In genomic region chr4:74076727-74077126, GRCm38 (mm10) we compare ENCODE assay signal across 23 mouse cellular contexts.
DNase-seq lines count a peak whose midpoint lies in the region; ATAC-seq and TF ChIP-seq lines count a peak whose summit lies in the region.
"Had no signal": no experiment of that assay in that cellular context is flagged by ENCODE, and none has a peak within 500 bp of the region (broad histone marks: within the 10 kb centered on the region; RNA-seq: fewer than 3 reads in every experiment).

No protein-coding gene starts in this region.

- no peak overlapping the region for H3K27ac ChIP-seq in hindbrain, embryonic 16.5 days (ENCODE audit: low read depth, low read length)
- H3K27ac ChIP-seq in heart, embryonic 10.5 days, result no peak overlapping the region
- H3K27ac ChIP-seq: gastrocnemius, adult 2 months; heart, embryonic 13.5 days; liver, embryonic 12.5 days; macrophage; midbrain, embryonic 10.5 days; neural tube, embryonic 15.5 days; stomach, postnatal 0 days had no signal

- H3K4me3 ChIP-seq in hindbrain, embryonic 16.5 days (ENCODE audit: low read length), result no peak overlapping the region
- H3K4me3 ChIP-seq in heart, embryonic 10.5 days, result no peak overlapping the region
- H3K4me3 ChIP-seq in lung, adult 2 months (replicated peaks; ENCODE audit: extremely low read depth, low read depth, low read length), result no peak overlapping the region
- H3K4me3 ChIP-seq: gastrocnemius, adult 2 months; heart, embryonic 13.5 days; liver, embryonic 12.5 days; midbrain, embryonic 10.5 days; neural tube, embryonic 15.5 days had no signal

- no peak overlapping the region for H3K4me2 ChIP-seq in hindbrain, embryonic 16.5 days (ENCODE audit: low read length)
- H3K4me2 ChIP-seq: heart, embryonic 13.5 days; liver, embryonic 12.5 days; lung, embryonic 14.5 days; neural tube, embryonic 15.5 days had no signal

- H3K36me3 ChIP-seq in hindbrain, embryonic 16.5 days (ENCODE audit: control insufficient read depth, insufficient read depth, low read length), result no peaks in the 10 kb centered on the region
- H3K36me3 ChIP-seq in heart, embryonic 10.5 days, result no peaks in the 10 kb centered on the region
- H3K36me3 ChIP-seq: heart, embryonic 13.5 days; liver, embryonic 12.5 days; midbrain, embryonic 10.5 days; neural tube, embryonic 15.5 days had no signal

- 21% methylated on average over 2 of the region's 2 CpGs for WGBS in hindbrain, embryonic 16.5 days
- WGBS in heart, embryonic 10.5 days, result 48% methylated on average over 2 of the region's 2 CpGs
- 16% methylated on average over 2 of the region's 2 CpGs for WGBS in lung, adult 2 months

- peak; percentile 8 for DNase-seq in layer of hippocampus, adult 9-11 months
- DNase-seq in layer of hippocampus, adult 8-10 months (ENCODE audit: low spot score in 2 of 2), result no peak
- DNase-seq in cerebellum, adult 8-10 months, result peak; percentile 14
- no peak for DNase-seq in heart, embryonic 10.5 days (ENCODE audit: low spot score)
- no peak for DNase-seq in ovary, postnatal 10 days (ENCODE audit: low spot score)
- DNase-seq in lung, adult 2 months, result no peak
- DNase-seq: B cell, adult 2 months; embryo, embryonic 11 days; forebrain, postnatal 0 days; gastrocnemius, adult 2 months; heart, adult 11 months; kidney, adult 8-10 months; kidney, postnatal 25 days; lung, embryonic 14.5 days; right cerebral cortex, adult 18-20 months had no signal

- H3K4me1 ChIP-seq in hindbrain, embryonic 16.5 days (ENCODE audit: control insufficient read depth, insufficient read depth, low read depth, low read length), result no peaks in the 10 kb centered on the region
- no peaks in the 10 kb centered on the region for H3K4me1 ChIP-seq in heart, embryonic 10.5 days
- no peaks in the 10 kb centered on the region for H3K4me1 ChIP-seq in lung, adult 2 months (ENCODE audit: control insufficient read depth, insufficient read depth, low read length)
- H3K4me1 ChIP-seq: heart, embryonic 13.5 days; liver, embryonic 12.5 days; midbrain, embryonic 10.5 days; neural tube, embryonic 15.5 days had no signal

- H3K9me3 ChIP-seq in hindbrain, embryonic 16.5 days (ENCODE audit: control insufficient read depth, low read length), result no peaks in the 10 kb centered on the region
- H3K9me3 ChIP-seq in heart, embryonic 10.5 days, result no peaks in the 10 kb centered on the region
- H3K9me3 ChIP-seq: heart, embryonic 13.5 days; liver, embryonic 12.5 days; midbrain, embryonic 10.5 days; neural tube, embryonic 15.5 days had no signal

- TF ChIP-seq POLR2A in lung, adult 2 months (IDR thresholded peaks at IDR 0.05; ENCODE audit: borderline replicate concordance, extremely low read depth, low read depth, low read length), result no peak

- peak; percentile 64 for ATAC-seq in cerebellum, adult (ENCODE audit: insufficient number of reproducible peaks, low FRiP score, low TSS enrichment)
- ATAC-seq in hindbrain, embryonic 16.5 days, result peak; percentile 75
- ATAC-seq: forebrain, postnatal 0 days; liver, embryonic 12.5 days had no signal

- H3K27me3 ChIP-seq in hindbrain, embryonic 16.5 days (replicated peaks; ENCODE audit: control insufficient read depth, insufficient read depth, low read length), result no peaks in the 10 kb centered on the region
- H3K27me3 ChIP-seq in heart, embryonic 10.5 days (ENCODE audit: insufficient read depth, poor library complexity, severe bottlenecking), result no peaks in the 10 kb centered on the region
- H3K27me3 ChIP-seq: heart, embryonic 13.5 days; liver, embryonic 12.5 days; neural tube, embryonic 15.5 days had no signal

- TF ChIP-seq CTCF in lung, adult 2 months (IDR thresholded peaks at IDR 0.05; ENCODE audit: insufficient read depth, low read length), result no peak

- H3K9ac ChIP-seq in hindbrain, embryonic 16.5 days (ENCODE audit: low read depth, low read length), result no peak overlapping the region
- H3K9ac ChIP-seq: forebrain, postnatal 0 days; heart, embryonic 13.5 days; liver, embryonic 12.5 days; lung, embryonic 14.5 days; neural tube, embryonic 15.5 days had no signal

Comparison
In these comparisons a context has a peak if more than half of its experiments do, and no peak if none do; other contexts are left out.
1. DNase-seq: peak in layer of hippocampus, adult 9-11 months (single experiment) and cerebellum, adult 8-10 months (single experiment); none in layer of hippocampus, adult 8-10 months (0 of 2), heart, embryonic 10.5 days (single experiment), ovary, postnatal 10 days (single experiment) and lung, adult 2 months (single experiment).